Comparison of ENCODE assay signal across 37 mouse cellular contexts in genomic region chr6:145623141-145623540, GRCm38 (mm10). TPM values are rescaled to one million over a fixed set of nuclear protein-coding genes. Genes with fewer than 3 reads are reported as not detected.
"Had no signal": no experiment of that assay in that cellular context is flagged by ENCODE, and none has a peak within 500 bp of the region (broad histone marks: within the 10 kb centered on the region; RNA-seq: fewer than 3 reads in every experiment).

No protein-coding gene starts in this region.

- H3K36me3 ChIP-seq: embryonic facial prominence, embryonic 10.5 days; embryonic facial prominence, embryonic 12.5 days; embryonic facial prominence, embryonic 13.5 days; embryonic facial prominence, embryonic 15.5 days; forebrain, embryonic 10.5 days; forebrain, embryonic 12.5 days; forebrain, embryonic 15.5 days had no signal

- DNase-seq: cerebellum, adult 2 months; cerebellum, adult 8-10 months; cerebellum, adult 9-10 months; cerebellum, adult 9-11 months; cerebellum, postnatal 10 days; cerebellum, postnatal 14 days; cerebellum, postnatal 25 days; cerebellum, postnatal 36 days; embryo, embryonic 11 days; forebrain, postnatal 0 days; gastrocnemius, adult 2 months; gastrocnemius, postnatal 10 days; gastrocnemius, postnatal 14 days; gastrocnemius, postnatal 25 days; gastrocnemius, postnatal 36 days; heart, adult 2 months had no signal

- H3K4me1 ChIP-seq: embryonic facial prominence, embryonic 12.5 days; embryonic facial prominence, embryonic 13.5 days; embryonic facial prominence, embryonic 15.5 days; forebrain, embryonic 10.5 days; forebrain, embryonic 12.5 days; forebrain, embryonic 13.5 days; forebrain, embryonic 15.5 days had no signal

- H3K4me2 ChIP-seq: embryonic facial prominence, embryonic 12.5 days; embryonic facial prominence, embryonic 13.5 days; embryonic facial prominence, embryonic 15.5 days; forebrain, embryonic 12.5 days; forebrain, embryonic 13.5 days; forebrain, embryonic 15.5 days had no signal

- H3K9me3 ChIP-seq: embryonic facial prominence, embryonic 10.5 days; embryonic facial prominence, embryonic 12.5 days; embryonic facial prominence, embryonic 13.5 days; embryonic facial prominence, embryonic 15.5 days; forebrain, embryonic 10.5 days; forebrain, embryonic 12.5 days; forebrain, embryonic 13.5 days; forebrain, embryonic 15.5 days had no signal

- ATAC-seq: forebrain, embryonic 13.5 days; forebrain, embryonic 14.5 days; forebrain, embryonic 15.5 days; forebrain, embryonic 16.5 days; forebrain, postnatal 0 days had no signal

- H3K9ac ChIP-seq: embryonic facial prominence, embryonic 12.5 days; embryonic facial prominence, embryonic 13.5 days; embryonic facial prominence, embryonic 15.5 days; forebrain, embryonic 12.5 days; forebrain, embryonic 13.5 days; forebrain, embryonic 15.5 days; forebrain, postnatal 0 days had no signal

- H3K4me3 ChIP-seq: embryonic facial prominence, embryonic 10.5 days; embryonic facial prominence, embryonic 12.5 days; embryonic facial prominence, embryonic 13.5 days; embryonic facial prominence, embryonic 15.5 days; erythroblast, embryonic 14.5 days; forebrain, embryonic 10.5 days; forebrain, embryonic 12.5 days; forebrain, embryonic 13.5 days; forebrain, embryonic 15.5 days; gastrocnemius, adult 2 months; heart, adult 2 months had no signal

- H3K27me3 ChIP-seq: embryonic facial prominence, embryonic 12.5 days; embryonic facial prominence, embryonic 13.5 days; embryonic facial prominence, embryonic 15.5 days; forebrain, embryonic 12.5 days; forebrain, embryonic 13.5 days; forebrain, embryonic 15.5 days had no signal

- H3K27ac ChIP-seq: embryonic facial prominence, embryonic 10.5 days; embryonic facial prominence, embryonic 12.5 days; embryonic facial prominence, embryonic 13.5 days; embryonic facial prominence, embryonic 15.5 days; forebrain, embryonic 10.5 days; forebrain, embryonic 12.5 days; forebrain, embryonic 13.5 days; forebrain, embryonic 15.5 days; gastrocnemius, adult 2 months; heart, adult 2 months had no signal

RNA-seq across cellular contexts. Expression of gene Tuba3b, which starts 7.6 kb away (rescaled TPM):
- total RNA-seq: common myeloid progenitor, adult 5-6 weeks; forebrain, postnatal 0 days; gastrocnemius, adult 18-20 months; gastrocnemius, adult 2 months; gastrocnemius, adult 8-10 months; gastrocnemius, postnatal 10 days; gastrocnemius, postnatal 14 days; gastrocnemius, postnatal 25 days; gastrocnemius, postnatal 36 days; gastrocnemius, postnatal 4 days; granulocyte monocyte progenitor cell, adult 5-6 weeks had no signal
- polyA plus RNA-seq: cerebellum, adult 2 months; cortical plate, adult 2 months; embryonic facial prominence, embryonic 10.5 days; embryonic facial prominence, embryonic 11.5 days; embryonic facial prominence, embryonic 12.5 days; embryonic facial prominence, embryonic 13.5 days; embryonic facial prominence, embryonic 14.5 days; embryonic facial prominence, embryonic 15.5 days; erythroblast, embryonic 14.5 days; forebrain, embryonic 10.5 days; forebrain, embryonic 11.5 days; forebrain, embryonic 12.5 days; forebrain, embryonic 13.5 days; forebrain, embryonic 14.5 days; forebrain, embryonic 15.5 days; forebrain, embryonic 16.5 days; forebrain, postnatal 0 days; frontal cortex, adult 2 months had no signal

RNA-seq across cellular contexts. Expression of gene Lmntd1, which starts 9.0 kb away (rescaled TPM):
- total RNA-seq: common myeloid progenitor, adult 5-6 weeks; gastrocnemius, adult 18-20 months; gastrocnemius, postnatal 36 days; granulocyte monocyte progenitor cell, adult 5-6 weeks had no signal
- polyA plus RNA-seq: erythroblast, embryonic 14.5 days had no signal
